Mouse (Mus musculus) cortical plate, adult 2 months (tissue): Measurements from ENCODE around the gene Olfr371.

Experiments
- CTCF ChIP-seq: fragments of 200-500 bp; IDR thresholded peaks from 2 replicates; pipeline ENCODE4 v1.5.1; 2011; ENCODE audit warnings: mild to moderate bottlenecking, control low read depth, low read length; ENCODE audit not compliant: insufficient read depth; ENCODE audit errors: extremely low read depth
- POLR2A ChIP-seq: fragments of 200-500 bp; IDR thresholded peaks from 2 replicates; pipeline ENCODE4 v1.6.1; 2011; ENCODE audit warnings: mild to moderate bottlenecking, low read length, control low read depth; ENCODE audit not compliant: insufficient read depth; ENCODE audit errors: extremely low read depth

DNA sequence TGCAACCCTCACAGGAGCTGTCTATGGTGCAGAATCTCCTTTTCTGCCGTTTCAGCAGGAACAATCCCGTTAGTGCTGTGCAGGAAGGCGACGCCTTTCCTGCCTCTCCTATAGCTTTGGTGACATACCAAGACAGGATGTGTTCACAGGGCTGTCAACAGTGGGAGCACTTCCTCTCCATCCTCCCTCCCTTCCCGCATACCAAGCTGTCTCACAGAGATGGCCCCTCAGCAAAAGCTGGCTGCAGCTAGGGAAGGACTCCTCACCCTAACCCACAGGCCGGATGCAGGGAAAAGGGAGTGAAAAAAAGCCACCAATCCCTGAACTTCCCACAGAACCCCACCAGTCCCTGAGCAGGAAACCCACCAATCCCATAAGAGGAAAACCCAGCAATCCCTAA, 4.8 kb upstream of the Olfr371 start:
- no peak for TF ChIP-seq CTCF
- no peak for TF ChIP-seq POLR2A
